Mouse (Mus musculus) stomach, postnatal 0 days (tissue): Measurements from ENCODE around the gene Cadm1. TPM values are rescaled to one million over a fixed set of nuclear protein-coding genes. Genes with fewer than 3 reads are reported as not detected.

ENCODE experiments used
- ATAC-seq: fragments of 200-750 bp; cut with Nextera tagmentation; 2 replicates; pipeline ENCODE4 v1.8.0; 2017; ENCODE audit not compliant: low FRiP score, low TSS enrichment
- DNase-seq: peaks from one replicate; pipeline ENCODE4 v3.0.0-alpha.2; 2016; ENCODE audit warnings: low spot score
- H3K27ac ChIP-seq: fragments of 300-500 bp; sonication (generic); replicated peaks from 2 replicates; pipeline ENCODE4 v1.5.1; 2014; ENCODE audit warnings: mild to moderate bottlenecking, control low read depth
- H3K27me3 ChIP-seq: fragments of 300-500 bp; sonication (generic); 2 replicates; pipeline ENCODE4 v1.6.1; 2014; ENCODE audit warnings: low read length; ENCODE audit not compliant: control insufficient read depth, insufficient read depth
- H3K36me3 ChIP-seq: fragments of 300-500 bp; sonication (generic); 2 replicates; pipeline ENCODE4 v1.6.1; 2014; ENCODE audit warnings: low read length, mixed read lengths; ENCODE audit not compliant: control insufficient read depth, insufficient read depth
- H3K4me1 ChIP-seq: fragments of 300-500 bp; sonication (generic); replicated peaks from 2 replicates; pipeline ENCODE4 v1.6.1; 2014; ENCODE audit warnings: antibody characterized with exemption; ENCODE audit not compliant: control insufficient read depth, insufficient read depth
- H3K4me2 ChIP-seq: fragments of 300-500 bp; sonication (generic); replicated peaks from 2 replicates; pipeline ENCODE4 v1.6.1; 2014; ENCODE audit warnings: low read depth, mild to moderate bottlenecking, control low read depth, moderate library complexity
- H3K4me3 ChIP-seq: fragments of 300-500 bp; sonication (generic); 2 replicates; pipeline ENCODE4 v1.5.1; 2014; ENCODE audit warnings: low read depth, low read length, control low read depth
- H3K9ac ChIP-seq: fragments of 300-500 bp; sonication (generic); 2 replicates; pipeline ENCODE4 v1.6.1; 2014; ENCODE audit warnings: mild to moderate bottlenecking, low read length, control low read depth, mixed read lengths
- H3K9me3 ChIP-seq: fragments of 300-500 bp; sonication (generic); 2 replicates; pipeline ENCODE4 v1.6.1; 2016; ENCODE audit warnings: low read length; ENCODE audit not compliant: control insufficient read depth
- CTCF ChIP-seq: IDR thresholded peaks from 2 replicates; pipeline ENCODE4 v1.5.1; 2016; ENCODE audit warnings: antibody characterized with exemption, low read depth, mild to moderate bottlenecking, moderate library complexity
- EP300 ChIP-seq: optimal IDR thresholded peaks from 2 replicates; pipeline ENCODE3; 2016; ENCODE audit warnings: antibody characterized with exemption
- WGBS: fragments of 180-500 bp; shearing (Covaris S2); extraction: QIAGEN DNeasy Blood & Tissue Kit; methylation state at CpG from one replicate; pipeline ENCODE4 v1.1.7; 2014; 5-methylcytosine and 5-hydroxymethylcytosine counted together
- polyA plus RNA-seq: library from polyadenylated mRNA; unstranded; fragments of >200 nt; fragmentation: Nextera tagmentation; extraction: Ambion mirVana; gene quantifications from 2 replicates; pipeline ENCODE4 v1.2.1, GENCODE M21; 2015

Cadm1 gene
- polyA plus RNA-seq, 1 experiment from 2014 or later, result 18.3 TPM

DNA sequence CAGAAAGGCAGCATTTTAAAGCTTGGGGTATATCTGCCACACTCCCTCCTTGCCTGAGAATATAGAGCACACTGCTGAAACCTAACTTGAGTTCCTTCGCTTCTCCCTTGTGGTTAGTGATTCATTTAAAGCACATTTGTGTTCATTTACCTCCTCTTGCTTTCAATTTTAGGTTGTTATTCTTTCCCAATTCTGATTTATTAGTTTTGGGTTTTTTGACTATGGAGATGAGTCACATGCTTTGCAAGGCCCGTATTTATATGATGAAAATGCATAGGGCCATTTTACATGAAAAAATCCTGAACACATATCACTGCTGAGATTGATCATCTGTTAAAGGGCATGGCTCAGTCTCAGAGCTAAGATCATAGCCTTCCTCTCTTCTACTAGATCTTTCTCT, 115.1 kb downstream of the Cadm1 start:
- Histone ChIP-seq H3K4me2 (no peak overlapping the region), H3K9me3 (no peaks in the 10 kb centered on the region), H3K27me3 (no peaks in the 10 kb centered on the region), H3K4me3 (no peak overlapping the region), H3K4me1 (no peaks in the 10 kb centered on the region), H3K9ac (no peak overlapping the region), H3K27ac (no peak overlapping the region), H3K36me3 (no peaks in the 10 kb centered on the region)
- TF ChIP-seq EP300, result no peak
- TF ChIP-seq CTCF, result no peak
- ATAC-seq (no peak), DNase-seq (no peak)
- 63% methylated on average over 2 of the region's 2 CpGs for WGBS

DNA sequence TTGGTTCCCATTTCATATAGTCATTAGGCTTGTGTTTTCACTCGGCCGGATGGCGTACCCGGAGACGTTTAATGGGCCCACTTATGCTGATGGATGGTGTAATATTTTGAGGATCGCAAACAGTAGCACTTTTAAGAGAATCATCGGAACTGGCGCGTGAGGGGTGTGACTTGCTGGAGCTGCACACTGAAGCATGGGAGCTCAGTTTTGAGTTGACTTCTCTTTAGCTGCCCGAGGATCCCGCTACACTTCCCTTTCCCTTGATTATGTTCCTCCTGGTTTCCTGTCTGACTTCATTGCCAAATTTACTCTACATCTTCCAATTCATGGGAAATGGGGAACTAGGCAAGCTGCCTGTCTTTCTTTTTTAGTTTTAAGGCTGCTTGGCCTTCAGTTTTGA, 121.5 kb downstream of the Cadm1 start:
- Histone ChIP-seq H3K9ac (no peak overlapping the region), H3K4me3 (no peak overlapping the region), H3K9me3 (no peaks in the 10 kb centered on the region), H3K27me3 (no peaks in the 10 kb centered on the region), H3K4me1 (no peaks in the 10 kb centered on the region), H3K27ac (no peak overlapping the region), H3K4me2 (no peak overlapping the region), H3K36me3 (no peaks in the 10 kb centered on the region)
- TF ChIP-seq EP300 (no peak), CTCF (no peak)
- ATAC-seq (no peak), DNase-seq (no peak)
- 81% methylated on average over 11 of the region's 11 CpGs for WGBS

DNA sequence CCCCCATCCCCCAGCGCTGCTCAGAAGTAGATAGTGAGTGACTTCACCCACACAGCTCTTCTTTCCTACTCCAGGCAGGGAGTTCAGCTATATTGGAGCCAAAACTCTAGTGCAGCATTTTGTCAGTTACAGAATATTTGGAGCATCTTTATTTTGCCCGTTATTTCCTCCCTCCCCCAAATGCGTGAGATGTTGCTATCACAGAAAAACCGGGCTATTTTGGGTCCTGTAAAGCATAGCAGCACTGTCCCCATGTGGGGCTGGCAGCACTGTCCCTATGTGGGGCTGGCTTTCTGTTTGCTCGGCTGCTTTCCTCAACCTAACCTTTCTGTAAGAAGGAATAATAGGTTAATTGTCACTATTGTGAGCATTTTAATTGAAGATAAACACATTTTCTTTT, 122.2 kb downstream of the Cadm1 start:
- Histone ChIP-seq H3K4me3 (no peak overlapping the region), H3K9ac (no peak overlapping the region), H3K9me3 (no peaks in the 10 kb centered on the region), H3K4me1 (no peaks in the 10 kb centered on the region), H3K27ac (no peak overlapping the region), H3K36me3 (no peaks in the 10 kb centered on the region), H3K4me2 (no peak overlapping the region), H3K27me3 (no peaks in the 10 kb centered on the region)
- WGBS, result 80% methylated on average over 5 of the region's 5 CpGs
- ATAC-seq (no peak), DNase-seq (no peak)
- no peak for TF ChIP-seq EP300

DNA sequence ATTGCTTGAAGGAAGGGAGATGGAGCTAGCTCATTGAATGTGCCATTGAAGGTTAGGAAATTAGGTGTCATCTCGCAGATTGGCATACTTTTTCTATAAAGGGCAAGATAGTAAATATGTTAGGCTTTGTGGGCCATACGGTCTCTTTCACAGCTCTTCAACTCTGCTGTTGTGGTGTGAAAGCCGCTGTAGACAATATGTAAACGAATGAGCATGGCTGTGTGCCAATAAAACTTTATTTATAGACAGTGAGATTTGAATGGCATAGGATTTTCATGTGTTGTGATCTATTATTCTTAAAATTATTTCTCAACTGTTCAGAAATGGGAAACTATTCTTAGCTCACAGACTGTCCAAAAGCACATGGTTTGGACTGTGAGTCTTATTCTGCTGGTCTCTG, 123.0 kb downstream of the Cadm1 start:
- no peak for ATAC-seq
- TF ChIP-seq EP300 (no peak), CTCF (no peak)

DNA sequence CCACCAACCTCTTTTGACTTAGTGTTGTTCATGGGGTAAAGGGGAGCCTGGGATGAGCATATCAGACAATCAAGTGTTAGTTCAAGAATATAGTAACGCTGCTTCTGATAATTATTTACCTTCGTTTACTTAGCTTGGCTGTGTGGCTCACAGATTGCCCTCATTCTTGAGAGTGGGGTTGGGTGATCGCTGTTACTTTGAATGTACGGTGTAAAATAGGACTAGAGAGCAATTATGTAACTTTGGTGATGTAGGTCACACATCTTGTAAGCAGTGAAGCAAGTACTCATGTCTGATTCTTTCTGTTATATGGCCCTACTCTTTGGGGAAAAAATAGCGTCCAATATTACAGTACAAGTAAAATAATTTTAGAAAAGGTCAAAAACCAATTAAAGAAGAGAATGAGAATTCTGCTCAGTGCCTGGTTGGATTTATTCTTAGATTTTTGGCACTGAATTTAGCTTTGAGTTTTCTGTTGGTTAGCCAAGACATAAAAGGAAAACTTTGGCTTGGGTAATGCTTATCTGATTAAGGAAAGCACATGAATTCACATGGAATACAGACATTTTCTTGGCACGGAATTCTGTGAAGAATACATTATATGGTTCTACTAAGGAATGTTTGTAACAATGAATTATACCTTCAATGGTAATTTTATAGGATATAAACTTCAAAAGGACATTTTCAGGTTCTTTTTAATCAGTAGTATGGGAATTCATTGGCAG, 129.6 kb downstream of the Cadm1 start:
- ATAC-seq, result no peak
- Histone ChIP-seq H3K36me3 (no peaks in the 10 kb centered on the region), H3K27ac (no peak overlapping the region), H3K4me1 (no peaks in the 10 kb centered on the region), H3K9ac (no peak overlapping the region), H3K9me3 (no peaks in the 10 kb centered on the region), H3K4me3 (no peak overlapping the region), H3K27me3 (no peaks in the 10 kb centered on the region), H3K4me2 (no peak overlapping the region)
- TF ChIP-seq EP300, result no peak
- TF ChIP-seq CTCF, result no peak
- 66% methylated on average over 6 of the region's 6 CpGs for WGBS
- DNase-seq, result no peak

More for the DNA sequence above, 123.0 kb downstream of the Cadm1 start:
- no peaks in the 10 kb centered on the region for H3K4me1 ChIP-seq
- H3K4me2 ChIP-seq, result no peak overlapping the region
- 51% methylated on average over 4 of the region's 4 CpGs for WGBS
- no peak overlapping the region for H3K4me3 ChIP-seq
- H3K27me3 ChIP-seq, result no peaks in the 10 kb centered on the region
- H3K9me3 ChIP-seq, result no peaks in the 10 kb centered on the region
- no peak for DNase-seq
- H3K36me3 ChIP-seq, result no peaks in the 10 kb centered on the region
- H3K27ac ChIP-seq, result no peak overlapping the region
- H3K9ac ChIP-seq, result no peak overlapping the region

DNA sequence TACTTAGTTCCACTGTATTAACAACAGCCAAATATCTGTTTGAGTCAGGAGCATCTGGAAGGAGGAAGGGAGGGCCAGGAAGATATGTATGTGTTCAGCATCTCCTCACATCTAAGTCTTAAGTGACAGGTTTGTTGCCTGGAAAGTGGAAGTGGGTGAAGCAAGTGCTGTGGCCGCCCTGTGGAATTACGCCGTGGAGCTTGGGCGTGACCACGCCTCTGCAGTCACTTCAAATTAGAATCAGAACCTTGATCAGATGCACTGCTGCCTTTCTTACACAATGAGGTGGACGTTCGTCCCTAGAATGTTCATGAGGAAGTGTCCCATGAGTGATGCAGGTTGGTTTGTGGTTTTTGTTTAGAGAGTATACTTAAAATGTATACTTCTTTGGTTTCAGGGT, 131.6 kb downstream of the Cadm1 start:
- ATAC-seq (no peak), DNase-seq (no peak)
- H3K4me3 ChIP-seq, result no peak overlapping the region
- H3K27me3 ChIP-seq, result no peaks in the 10 kb centered on the region
- no peak overlapping the region for H3K4me2 ChIP-seq
- no peaks in the 10 kb centered on the region for H3K4me1 ChIP-seq
- H3K9ac ChIP-seq, result no peak overlapping the region
- H3K9me3 ChIP-seq, result no peaks in the 10 kb centered on the region
- no peak overlapping the region for H3K27ac ChIP-seq
- H3K36me3 ChIP-seq, result no peaks in the 10 kb centered on the region
- WGBS, result 82% methylated on average over 7 of the region's 7 CpGs
- TF ChIP-seq EP300 (no peak), CTCF (no peak)
